Mouse (Mus musculus) lung, adult 18-20 months (tissue): ENCODE measurements around the gene Hexb.

Source experiments
- DNase-seq, 2 experiments: peaks; one replicate each; pipeline ENCODE4 v3.0.0; 2022; ENCODE audit warnings: mixed read lengths in 2 of 2

Hexb gene

GRCm38 (mm10) chr13:97223856-97224255 is 25.7 kb upstream of the Hexb start:
- no peak for DNase-seq

- no peak for DNase-seq
Measured at GRCm38 (mm10) chr13:97220022-97220421, 21.9 kb upstream of the Hexb start.

DNA sequence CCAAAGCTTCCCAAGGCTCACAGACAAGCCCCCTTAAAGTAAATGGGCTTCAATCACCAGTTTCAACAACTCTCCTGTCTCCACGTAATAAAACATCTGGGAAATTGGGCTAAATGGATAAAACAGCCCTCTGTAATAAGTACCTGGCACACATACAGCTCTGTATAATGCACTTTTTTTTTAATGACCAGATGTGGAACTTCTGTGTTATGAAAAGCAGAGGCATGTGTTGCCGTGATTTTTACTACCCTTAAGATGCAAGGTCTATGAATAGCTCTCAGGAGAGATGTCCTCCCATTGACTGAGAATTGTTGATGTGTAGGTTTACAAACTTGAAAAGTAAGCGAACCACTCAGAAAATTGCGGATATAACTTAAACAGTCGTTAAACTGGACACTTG is 18.0 kb upstream of the Hexb start:
- DNase-seq, result no peak

GRCm38 (mm10) chr13:97215563-97215962 is 17.4 kb upstream of the Hexb start:
- DNase-seq, result no peak

GRCm38 (mm10) chr13:97214583-97215268 is 16.6 kb upstream of the Hexb start:
- no peak for DNase-seq

- no peak for DNase-seq
Measured at GRCm38 (mm10) chr13:97208500-97209010, 10.4 kb upstream of the Hexb start.

DNA sequence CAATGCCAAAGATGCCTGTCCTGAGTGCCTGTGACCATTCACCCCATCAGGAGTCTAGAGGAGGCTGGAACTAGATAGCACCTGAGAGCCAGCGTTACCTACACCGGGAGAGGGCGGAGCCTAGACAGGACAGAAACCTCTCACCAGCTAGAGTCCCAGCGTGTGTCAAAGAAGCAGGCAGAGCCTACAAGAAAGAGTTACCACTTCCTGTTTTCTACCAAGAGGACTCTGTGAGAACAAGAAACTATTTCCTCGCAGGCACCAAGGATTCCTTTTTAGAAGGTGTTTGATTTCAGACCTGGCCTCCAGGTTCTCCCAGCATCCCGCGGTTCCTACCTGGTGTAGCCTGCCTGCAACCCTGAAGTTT is 9.9 kb upstream of the Hexb start:
- peak; percentile 42 to 49 for DNase-seq

DNA sequence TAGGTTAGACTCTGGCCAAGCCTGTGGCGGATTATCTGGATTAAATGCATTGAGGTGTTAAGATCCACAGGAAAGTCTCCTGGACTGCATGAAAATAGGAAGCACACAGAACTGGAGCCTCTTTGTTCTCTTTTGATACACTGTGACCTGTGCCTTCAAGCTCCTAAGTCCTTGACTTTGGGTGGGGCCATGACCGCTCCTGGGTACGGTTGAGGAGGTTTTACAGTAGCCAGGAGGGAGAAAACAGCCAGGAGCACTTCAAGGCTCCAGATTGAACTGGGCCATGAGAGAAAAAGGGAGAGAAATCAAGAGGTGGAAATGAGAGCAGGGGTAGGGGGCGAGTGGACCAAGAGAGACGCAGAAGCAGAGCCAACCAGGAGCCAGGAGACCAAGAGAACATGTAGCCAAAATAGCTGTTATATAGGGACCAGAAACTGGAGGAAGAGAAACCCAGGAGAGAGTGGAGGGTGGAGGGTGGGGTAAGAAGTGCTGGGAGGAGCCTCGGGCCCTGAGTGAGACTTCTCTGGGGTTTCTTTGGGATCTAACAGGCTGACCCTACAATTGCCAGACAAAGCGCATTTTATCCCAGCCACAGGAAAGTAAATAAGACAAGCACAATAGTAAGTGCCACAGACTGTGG is 9.4 kb upstream of the Hexb start:
- no peak for DNase-seq

- no peak for DNase-seq
Measured at GRCm38 (mm10) chr13:97206046-97206445, 7.9 kb upstream of the Hexb start.

DNA sequence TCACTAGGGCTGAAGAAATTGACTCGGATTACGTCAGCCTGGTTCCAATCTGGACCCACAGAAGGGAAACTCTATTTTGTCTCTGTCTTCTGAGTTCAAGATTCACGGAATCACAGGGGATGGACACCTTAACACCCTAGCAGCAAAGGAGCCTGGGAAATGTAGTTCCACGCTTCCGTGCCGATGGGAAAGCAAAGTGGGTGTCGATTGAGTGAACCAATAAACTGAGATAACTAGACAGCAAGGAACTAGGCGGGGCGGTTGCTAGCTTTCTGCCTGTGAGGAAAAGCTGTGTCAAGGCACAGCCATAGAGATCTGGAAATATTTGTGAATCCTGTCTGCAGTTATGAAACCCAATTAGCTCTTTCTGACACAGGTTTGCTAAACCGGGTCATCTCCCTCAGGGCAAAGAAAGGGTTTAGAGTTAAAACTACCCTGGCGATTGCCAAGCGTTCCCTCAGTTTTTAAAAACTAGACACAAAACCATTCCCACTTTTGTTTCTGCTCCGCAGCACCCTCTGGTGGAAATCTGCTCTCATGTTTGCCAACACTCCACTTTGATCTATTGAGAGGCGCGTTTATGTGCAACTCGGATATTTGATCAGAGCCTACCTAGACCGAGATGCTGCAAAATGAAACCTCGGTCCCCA is 7.0 kb upstream of the Hexb start:
- peak; percentile 89 to 91 for DNase-seq

DNA sequence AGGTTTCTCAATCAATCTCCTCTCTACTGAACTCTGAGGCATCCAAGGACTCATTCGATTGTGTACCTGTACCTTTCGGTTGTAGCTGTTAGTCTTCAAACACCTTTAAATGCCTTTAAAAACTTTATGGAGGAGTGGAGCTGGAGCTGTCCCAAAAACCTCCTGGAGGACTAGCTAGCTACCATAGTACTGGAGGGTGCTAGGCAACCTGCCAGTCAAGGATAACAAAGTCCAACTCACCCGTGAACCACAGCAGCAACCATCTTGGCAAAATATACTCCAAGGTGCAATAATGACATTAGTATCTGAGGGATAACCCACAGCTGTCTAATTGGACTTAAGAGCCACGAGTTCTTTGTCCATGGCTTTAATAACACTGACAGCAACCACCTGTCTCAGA is 3.7 kb upstream of the Hexb start:
- no peak for DNase-seq

DNA sequence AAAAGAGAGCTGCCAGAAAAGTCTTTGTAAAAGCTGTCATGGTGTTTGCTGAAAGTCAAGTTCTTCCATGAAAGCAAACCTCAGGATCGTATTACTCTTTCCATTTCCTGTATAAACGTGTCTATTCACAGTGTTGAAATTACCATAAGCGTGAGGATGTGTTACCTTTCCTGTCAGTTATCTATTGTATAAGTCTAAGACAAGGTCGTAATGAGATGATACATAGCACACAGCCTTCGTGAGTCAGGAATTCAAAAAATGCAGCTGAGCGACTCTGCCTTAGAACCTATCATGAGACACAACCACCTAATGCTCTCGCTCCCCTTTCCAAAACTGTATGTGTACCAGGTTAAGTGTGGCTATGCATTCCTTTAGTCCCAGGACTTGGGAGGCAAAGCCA is 2.9 kb upstream of the Hexb start:
- no peak for DNase-seq

DNA sequence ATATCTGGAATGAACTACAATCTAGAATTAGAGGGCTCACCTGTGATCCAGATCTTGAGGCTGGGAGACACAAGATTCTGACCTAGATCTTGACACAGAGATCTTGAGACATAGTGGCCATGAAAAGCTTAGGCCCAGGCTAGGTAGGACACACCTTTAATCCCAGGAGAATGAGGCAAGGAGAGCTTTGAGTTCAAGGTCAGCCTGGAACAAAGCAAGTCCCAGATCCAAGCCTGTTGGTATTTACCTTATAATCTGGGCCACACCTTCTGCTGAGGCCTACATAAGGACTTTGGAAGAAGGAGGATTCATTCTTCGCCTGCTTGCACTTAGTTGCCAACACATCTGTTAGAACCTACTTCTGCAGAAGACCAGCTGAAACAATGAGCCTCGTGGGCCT is 966 bp upstream of the Hexb start:
- no peak for DNase-seq

- DNase-seq, result no peak
Measured at GRCm38 (mm10) chr13:97196925-97197218, 1.3 kb downstream of the Hexb start.

- no peak for DNase-seq
Measured at GRCm38 (mm10) chr13:97196186-97196924, 1.8 kb downstream of the Hexb start.

DNA sequence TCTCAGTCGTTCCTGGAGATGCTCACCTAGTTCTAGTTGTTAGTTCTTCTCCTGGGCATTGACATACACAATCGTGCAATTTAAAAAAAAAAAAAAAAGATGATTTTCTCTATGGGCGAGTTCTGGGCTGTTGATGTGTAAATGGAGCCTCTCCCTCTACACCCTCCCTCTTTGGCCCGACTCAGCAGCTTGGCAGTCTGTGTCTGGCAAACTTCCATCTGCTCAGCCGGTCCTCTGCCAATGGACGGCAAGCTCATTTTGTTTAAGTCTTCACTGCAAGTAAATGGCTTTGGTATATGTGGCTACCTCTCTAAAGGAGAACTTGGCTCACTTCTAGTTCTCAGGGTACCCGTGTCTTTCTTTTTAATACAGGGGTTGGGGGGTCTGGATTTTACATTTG is 4.7 kb downstream of the Hexb start:
- peak; percentile 52 to 64 for DNase-seq

- DNase-seq, result no peak
Measured at GRCm38 (mm10) chr13:97192649-97193048, 5.5 kb downstream of the Hexb start.

DNA sequence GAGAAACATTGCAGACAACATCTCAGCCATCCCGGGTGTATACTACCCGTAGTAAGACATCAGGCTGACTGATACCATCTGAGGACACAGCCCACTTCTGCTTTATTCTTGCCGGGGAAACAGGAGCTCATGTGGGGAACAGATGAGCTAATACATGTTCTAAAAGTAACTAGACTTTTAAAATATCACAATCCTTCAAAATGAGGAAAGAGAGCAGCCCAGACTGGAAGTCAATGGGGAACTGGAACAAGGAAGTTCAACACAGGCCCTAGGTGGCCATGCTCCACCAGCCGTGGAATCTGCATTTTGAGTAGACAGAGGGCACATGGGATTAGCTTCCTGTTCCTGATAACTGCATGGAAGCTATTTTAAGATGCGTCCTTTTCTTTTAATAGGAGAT is 10.5 kb downstream of the Hexb start:
- DNase-seq, result peak; percentile 20 to 25

- DNase-seq, result no peak
Measured at GRCm38 (mm10) chr13:97186346-97186745, 11.8 kb downstream of the Hexb start.

DNA sequence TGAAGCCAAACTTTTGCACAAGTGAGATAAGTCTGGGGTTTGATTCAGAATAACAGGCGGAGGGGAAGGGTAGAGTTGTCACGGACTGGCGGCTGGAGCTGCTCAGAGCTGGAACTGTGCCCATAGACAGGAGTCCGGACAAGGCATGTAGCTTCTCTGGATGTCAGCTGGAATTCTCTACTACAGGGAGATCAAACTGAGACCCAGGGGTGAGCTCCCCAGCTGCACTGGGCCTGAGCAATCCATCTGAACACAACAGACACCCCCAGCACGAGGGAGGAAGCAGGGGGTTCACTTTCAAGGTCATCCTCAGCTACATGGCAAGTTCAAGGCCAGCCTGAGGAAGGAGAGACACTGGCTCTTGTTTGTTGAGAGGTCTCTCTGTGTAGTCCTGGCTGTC is 13.5 kb downstream of the Hexb start:
- no peak for DNase-seq

GRCm38 (mm10) chr13:97184168-97184567 is 14.0 kb downstream of the Hexb start:
- DNase-seq, result no peak

GRCm38 (mm10) chr13:97182821-97183220 is 15.3 kb downstream of the Hexb start:
- no peak for DNase-seq

- DNase-seq, result no peak
Measured at GRCm38 (mm10) chr13:97180113-97180828, 17.9 kb downstream of the Hexb start.
